Mouse (Mus musculus): ENCODE data around the gene Setd5.

- TF ChIP-seq POLR2A (IDR thresholded peaks at IDR 0.05; ENCODE audit: low read depth, low read length) = no peak
- TF ChIP-seq CTCF (IDR thresholded peaks at IDR 0.05; ENCODE audit: extremely low read depth, insufficient read depth, insufficient read length, insufficient replicate concordance) = no peak
Measured at GRCm38 (mm10) chr6:113195596-113195992, 118.4 kb downstream of the Setd5 start.
